Mouse (Mus musculus): ENCODE measurements around the gene Cpne4. TPM values are rescaled to one million over a fixed set of nuclear protein-coding genes. Genes with fewer than 3 reads are reported as not detected.

Gene Cpne4
- polyA plus RNA-seq, 1 experiment = 0.09 TPM

GRCm38 (mm10) chr9:105048351-105048750 is 501.3 kb downstream of the Cpne4 start:
- 73% methylated on average over 10 of the region's 10 CpGs for WGBS
- Histone ChIP-seq H3K4me1 (ENCODE audit: control insufficient read depth, insufficient read depth, insufficient read length) (no peaks in the 10 kb centered on the region), H3K4me3 (ENCODE audit: extremely low read depth, insufficient read depth, insufficient read length) (no peak overlapping the region), H3K27me3 (ENCODE audit: control insufficient read depth, insufficient read depth, low read length) (no peaks in the 10 kb centered on the region; the same call in 1 of the 2 replicates), H3K27ac (ENCODE audit: insufficient read depth, low read length) (no peak overlapping the region), H3K36me3 (ENCODE audit: control insufficient read depth, insufficient read depth, low read length) (no peaks in the 10 kb centered on the region)
- no peak for TF ChIP-seq CTCF (IDR thresholded peaks at IDR 0.05; ENCODE audit: extremely low read depth, insufficient read depth, insufficient read length, insufficient replicate concordance)
- TF ChIP-seq POLR2A (IDR thresholded peaks at IDR 0.05; ENCODE audit: low read depth, low read length) = no peak
- DNase-seq (ENCODE audit: low read depth in 1 of 2, low spot score in 2 of 2) = no peak

GRCm38 (mm10) chr9:105049636-105050035 is 502.6 kb downstream of the Cpne4 start:
- Histone ChIP-seq H3K36me3 (ENCODE audit: control insufficient read depth, insufficient read depth, low read length) (no peaks in the 10 kb centered on the region), H3K27me3 (ENCODE audit: control insufficient read depth, insufficient read depth, low read length) (no peaks in the 10 kb centered on the region; the same call in 1 of the 2 replicates), H3K4me3 (ENCODE audit: extremely low read depth, insufficient read depth, insufficient read length) (no peak overlapping the region), H3K27ac (ENCODE audit: insufficient read depth, low read length) (no peak overlapping the region), H3K4me1 (ENCODE audit: control insufficient read depth, insufficient read depth, insufficient read length) (peaks cover 2% of the 10 kb centered on the region; the same call in 1 of the 2 replicates)
- no peak for TF ChIP-seq POLR2A (IDR thresholded peaks at IDR 0.05; ENCODE audit: low read depth, low read length)
- no peak for DNase-seq (ENCODE audit: low read depth in 1 of 2, low spot score in 2 of 2)
- WGBS = 64% methylated on average over 2 of the region's 2 CpGs

GRCm38 (mm10) chr9:105050257-105050656 is 503.2 kb downstream of the Cpne4 start:
- Histone ChIP-seq H3K4me3 (ENCODE audit: extremely low read depth, insufficient read depth, insufficient read length) (no peak overlapping the region), H3K4me1 (ENCODE audit: control insufficient read depth, insufficient read depth, insufficient read length) (peaks cover 2% of the 10 kb centered on the region; the same call in 1 of the 2 replicates), H3K27ac (ENCODE audit: insufficient read depth, low read length) (no peak overlapping the region), H3K27me3 (ENCODE audit: control insufficient read depth, insufficient read depth, low read length) (no peaks in the 10 kb centered on the region; the same call in 1 of the 2 replicates), H3K36me3 (ENCODE audit: control insufficient read depth, insufficient read depth, low read length) (no peaks in the 10 kb centered on the region)
- 62% methylated on average over 2 of the region's 2 CpGs for WGBS
- DNase-seq (ENCODE audit: low read depth in 1 of 2, low spot score in 2 of 2) = no peak
- TF ChIP-seq POLR2A (IDR thresholded peaks at IDR 0.05; ENCODE audit: low read depth, low read length) = no peak
- TF ChIP-seq CTCF (IDR thresholded peaks at IDR 0.05; ENCODE audit: extremely low read depth, insufficient read depth, insufficient read length, insufficient replicate concordance) = no peak

- DNase-seq (ENCODE audit: low read depth in 1 of 2, low spot score in 2 of 2) = peak; percentile 63 to 75
- Histone ChIP-seq H3K4me3 (ENCODE audit: extremely low read depth, insufficient read depth, insufficient read length) (peak within 1 kb of the TSS; percentile 77), H3K4me1 (ENCODE audit: control insufficient read depth, insufficient read depth, insufficient read length) (peaks cover 2% of the 10 kb centered on the region; the same call in 1 of the 2 replicates), H3K27me3 (ENCODE audit: control insufficient read depth, insufficient read depth, low read length) (no peaks in the 10 kb centered on the region), H3K36me3 (ENCODE audit: control insufficient read depth, insufficient read depth, low read length) (peaks cover 15% of the 10 kb centered on the region), H3K27ac (ENCODE audit: insufficient read depth, low read length) (peak within 1 kb of the TSS; percentile 56)
- no peak for TF ChIP-seq CTCF (IDR thresholded peaks at IDR 0.05; ENCODE audit: extremely low read depth, insufficient read depth, insufficient read length, insufficient replicate concordance)
- peak; percentile 31; the same call in 1 of the 2 replicates for TF ChIP-seq POLR2A (IDR thresholded peaks at IDR 0.05; ENCODE audit: low read depth, low read length)
- WGBS = under 1% methylated on average over 31 of the region's 31 CpGs
Measured at GRCm38 (mm10) chr9:105053147-105053557, 506.1 kb downstream of the Cpne4 start, which contains the start of gene Mrpl3. TSS of gene Mrpl3 (plus strand) at chr9:105053239.

GRCm38 (mm10) chr9:105053812-105054211 is 506.7 kb downstream of the Cpne4 start:
- peaks cover 17% of the 10 kb centered on the region for H3K36me3 ChIP-seq (ENCODE audit: control insufficient read depth, insufficient read depth, low read length)
- peaks cover 2% of the 10 kb centered on the region; the same call in 1 of the 2 replicates for H3K4me1 ChIP-seq (ENCODE audit: control insufficient read depth, insufficient read depth, insufficient read length)
- H3K27ac ChIP-seq (ENCODE audit: insufficient read depth, low read length) = no peak overlapping the region
- TF ChIP-seq POLR2A (IDR thresholded peaks at IDR 0.05; ENCODE audit: low read depth, low read length) (no peak), CTCF (IDR thresholded peaks at IDR 0.05; ENCODE audit: extremely low read depth, insufficient read depth, insufficient read length, insufficient replicate concordance) (no peak)
- 11% methylated on average over 4 of the region's 4 CpGs for WGBS
- DNase-seq (ENCODE audit: low read depth in 1 of 2, low spot score in 2 of 2) = no peak
- peak overlapping the region; percentile 77 for H3K4me3 ChIP-seq (ENCODE audit: extremely low read depth, insufficient read depth, insufficient read length)
- H3K27me3 ChIP-seq (ENCODE audit: control insufficient read depth, insufficient read depth, low read length) = no peaks in the 10 kb centered on the region

- Histone ChIP-seq H3K4me1 (ENCODE audit: control insufficient read depth, insufficient read depth, insufficient read length) (no peaks in the 10 kb centered on the region), H3K27me3 (ENCODE audit: control insufficient read depth, insufficient read depth, low read length) (no peaks in the 10 kb centered on the region), H3K4me3 (ENCODE audit: extremely low read depth, insufficient read depth, insufficient read length) (no peak overlapping the region), H3K27ac (ENCODE audit: insufficient read depth, low read length) (no peak overlapping the region), H3K36me3 (ENCODE audit: control insufficient read depth, insufficient read depth, low read length) (peaks cover 32% of the 10 kb centered on the region)
- WGBS = 95% methylated on average over 10 of the region's 10 CpGs
- TF ChIP-seq CTCF (IDR thresholded peaks at IDR 0.05; ENCODE audit: extremely low read depth, insufficient read depth, insufficient read length, insufficient replicate concordance) (no peak), POLR2A (IDR thresholded peaks at IDR 0.05; ENCODE audit: low read depth, low read length) (no peak)
- no peak for DNase-seq (ENCODE audit: low read depth in 1 of 2, low spot score in 2 of 2)
Measured at GRCm38 (mm10) chr9:105069106-105069505, 522.0 kb downstream of the Cpne4 start.

- TF ChIP-seq POLR2A (IDR thresholded peaks at IDR 0.05; ENCODE audit: low read depth, low read length) (no peak), CTCF (IDR thresholded peaks at IDR 0.05; ENCODE audit: extremely low read depth, insufficient read depth, insufficient read length, insufficient replicate concordance) (no peak)
- no peak overlapping the region for H3K4me3 ChIP-seq (ENCODE audit: extremely low read depth, insufficient read depth, insufficient read length)
- H3K27ac ChIP-seq (ENCODE audit: insufficient read depth, low read length) = no peak overlapping the region
- 85% methylated on average over 4 of the region's 4 CpGs for WGBS
- no peaks in the 10 kb centered on the region for H3K4me1 ChIP-seq (ENCODE audit: control insufficient read depth, insufficient read depth, insufficient read length)
- H3K27me3 ChIP-seq (ENCODE audit: control insufficient read depth, insufficient read depth, low read length) = no peaks in the 10 kb centered on the region
- H3K36me3 ChIP-seq (ENCODE audit: control insufficient read depth, insufficient read depth, low read length) = peaks cover 40% of the 10 kb centered on the region
- DNase-seq (ENCODE audit: low read depth in 1 of 2, low spot score in 2 of 2) = no peak
Measured at GRCm38 (mm10) chr9:105072991-105073748, 526.1 kb downstream of the Cpne4 start.
